Mouse (Mus musculus): ENCODE data around the gene Sema6b.

The Sema6b gene

DNA sequence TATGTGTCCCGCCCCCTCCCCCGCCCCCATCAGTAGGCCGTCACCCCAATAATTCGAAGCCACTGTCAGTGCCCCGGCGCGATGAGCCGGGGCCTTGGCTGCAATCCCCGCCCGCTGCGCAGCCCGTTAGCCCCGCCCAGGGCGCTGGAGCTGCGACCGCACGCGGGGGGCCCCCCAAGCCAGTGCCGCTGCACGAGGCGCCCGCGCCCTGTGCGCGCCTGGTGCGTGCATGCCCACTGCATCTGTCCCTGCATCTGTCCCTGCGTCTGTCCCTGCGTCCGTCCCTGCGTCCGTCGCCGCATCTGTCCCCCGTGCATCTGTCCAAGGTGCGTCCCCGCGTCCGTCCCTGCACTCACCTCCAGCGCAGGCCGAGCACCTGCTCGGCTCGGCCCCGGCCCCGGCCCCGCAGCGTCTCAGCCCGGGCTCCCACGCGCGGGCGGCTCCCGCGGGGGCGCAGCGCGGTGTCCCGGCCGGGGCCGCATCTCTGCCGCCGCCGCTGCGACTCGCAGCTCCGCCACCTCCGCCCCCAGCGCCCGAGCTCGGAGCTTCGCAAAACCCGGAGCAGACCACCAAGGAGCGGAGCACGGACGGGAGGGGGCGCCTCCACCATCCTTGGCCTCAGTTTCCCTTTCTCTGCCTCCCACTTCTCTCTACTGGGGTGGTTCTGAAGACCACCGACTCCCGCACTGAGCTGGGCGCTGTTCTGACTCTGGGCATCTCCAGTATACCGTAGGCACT, at the start of gene Sema6b:
TSS of gene Sema6b (minus strand) at position 486 of the 738 bp plus-strand sequence.
- peak; percentile 38; the same call in 1 of the 2 replicates for ATAC-seq (ENCODE audit: low TSS enrichment)

DNA sequence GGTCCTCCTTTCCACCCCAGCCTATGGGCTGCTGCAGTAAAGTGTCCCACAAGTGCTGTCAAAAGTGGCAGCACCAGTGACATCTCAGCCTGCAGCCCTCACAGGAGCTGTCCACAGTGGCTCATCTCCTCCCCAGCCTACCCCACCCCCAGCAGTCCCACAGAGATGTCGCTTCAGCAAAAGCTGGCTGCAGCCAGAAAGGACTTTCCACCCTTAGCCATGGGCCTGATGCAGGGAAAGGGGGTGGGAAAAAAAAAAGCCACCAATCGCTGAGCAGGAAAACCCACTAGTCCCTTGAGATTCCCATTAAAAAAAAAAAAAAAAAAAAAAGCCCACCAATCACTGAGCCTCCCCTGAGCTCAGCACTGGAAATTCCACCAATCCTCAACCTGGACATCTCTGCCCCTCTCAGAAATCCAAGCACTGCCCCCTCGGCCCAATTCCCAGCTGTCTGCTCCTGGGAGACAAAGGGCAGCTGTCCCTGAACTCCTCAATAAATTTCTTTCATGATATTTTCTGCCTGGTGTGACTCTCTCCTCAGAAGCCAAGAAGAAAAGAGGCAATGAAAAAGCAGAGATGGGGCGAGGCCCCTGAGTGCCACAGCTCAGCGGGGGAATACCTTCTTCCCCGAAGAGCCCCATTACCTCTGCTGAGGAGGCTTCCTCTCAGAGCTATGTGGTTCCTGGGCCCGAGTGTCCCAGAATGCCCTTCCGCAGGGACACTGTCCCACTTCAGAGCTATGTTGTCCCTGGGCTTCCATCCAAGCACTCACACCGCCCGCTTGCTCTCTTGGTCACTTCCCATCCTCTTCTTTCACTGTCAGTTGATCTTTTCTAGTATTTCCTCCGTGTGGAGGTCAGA, 45.4 kb upstream of the Sema6b start:
- no peak for ATAC-seq (ENCODE audit: low TSS enrichment)

GRCm38 (mm10) chr17:56183658-56184103, 43.5 kb upstream of the Sema6b start, which contains the start of gene Mydgf:
TSS of gene Mydgf (minus strand) at chr17:56183920.
- ATAC-seq (ENCODE audit: low TSS enrichment), result peak; percentile 96

DNA sequence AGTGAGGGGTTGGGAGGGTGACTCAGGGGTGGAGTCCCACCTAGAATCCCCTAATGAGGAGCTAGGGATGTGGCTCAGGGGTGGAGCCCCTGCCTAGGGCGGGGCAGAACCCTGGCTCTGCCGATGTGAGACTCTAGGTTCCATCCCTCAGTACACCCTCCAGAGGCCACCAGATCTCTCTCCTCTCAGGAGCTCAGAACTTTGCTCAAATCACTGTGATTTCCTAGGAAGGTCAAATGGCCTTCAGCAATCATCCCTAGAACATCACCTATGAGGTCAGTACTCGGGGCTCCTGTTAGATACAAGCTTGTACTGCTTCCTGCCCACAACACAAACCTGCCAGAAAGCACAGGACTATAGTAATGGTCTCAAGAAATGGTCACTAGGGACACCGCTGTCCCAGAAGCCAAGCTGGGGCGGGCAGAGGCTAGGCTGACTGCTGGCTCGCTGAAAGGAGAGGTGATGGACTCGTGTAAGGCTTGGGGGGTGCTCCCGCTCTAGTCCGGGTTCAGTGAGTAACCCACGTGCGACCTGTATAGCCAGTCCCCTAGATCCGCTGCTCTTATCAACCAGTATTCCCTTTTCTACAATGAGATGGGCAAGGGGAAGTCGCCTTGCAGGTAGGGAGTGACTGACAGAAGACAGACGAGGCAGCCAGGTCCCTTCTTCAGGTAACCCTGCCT, 43.0 kb upstream of the Sema6b start:
- peak; percentile 10; the same call in 1 of the 2 replicates for ATAC-seq (ENCODE audit: low TSS enrichment)

DNA sequence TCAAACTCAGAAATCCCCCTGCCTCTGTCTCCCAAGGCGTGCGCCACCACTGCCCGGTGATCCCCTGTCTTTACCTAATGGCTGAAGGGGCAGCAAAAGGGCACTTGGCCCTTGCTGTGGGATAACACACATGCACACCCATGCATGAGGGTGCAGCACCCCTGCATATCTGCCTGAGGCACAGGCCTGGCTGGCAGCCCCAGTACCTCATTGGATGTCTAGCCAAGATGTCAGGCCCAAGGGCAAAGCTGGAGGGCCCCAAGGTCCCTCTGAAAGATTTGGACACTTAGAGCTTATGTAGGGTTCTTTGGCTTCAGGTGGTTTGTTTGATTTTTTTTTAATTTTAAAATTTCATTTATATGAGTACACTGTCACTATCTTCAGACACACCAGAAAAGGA, 35.3 kb upstream of the Sema6b start:
- no peak for ATAC-seq (ENCODE audit: low TSS enrichment)

- no peak for ATAC-seq (ENCODE audit: low TSS enrichment)
These were observed 33.4 kb upstream of the Sema6b start for GRCm38 (mm10) chr17:56173401-56174046.

DNA sequence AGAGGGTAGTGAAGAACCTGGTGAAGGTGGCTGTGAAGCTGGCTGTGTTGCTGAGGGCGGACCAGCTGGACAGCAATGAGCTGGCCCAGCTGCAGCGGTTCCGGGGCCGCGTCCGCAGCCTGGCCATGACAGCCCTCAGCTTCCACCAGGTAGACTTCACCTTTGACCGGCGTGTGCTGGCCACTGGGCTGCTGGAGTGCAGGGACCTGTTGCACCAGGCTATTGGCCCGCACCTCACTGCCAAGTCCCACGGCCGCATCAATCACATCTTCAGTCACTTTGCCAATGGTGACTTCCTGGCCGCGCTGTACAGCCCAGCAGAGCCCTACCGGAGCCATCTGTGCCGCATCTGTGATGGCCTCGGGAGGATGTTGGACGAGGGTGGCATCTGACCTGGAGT, 31.7 kb upstream of the Sema6b start:
- no peak for ATAC-seq (ENCODE audit: low TSS enrichment)

- ATAC-seq (ENCODE audit: low TSS enrichment), result no peak
These were observed 31.3 kb upstream of the Sema6b start for GRCm38 (mm10) chr17:56171456-56171855.

DNA sequence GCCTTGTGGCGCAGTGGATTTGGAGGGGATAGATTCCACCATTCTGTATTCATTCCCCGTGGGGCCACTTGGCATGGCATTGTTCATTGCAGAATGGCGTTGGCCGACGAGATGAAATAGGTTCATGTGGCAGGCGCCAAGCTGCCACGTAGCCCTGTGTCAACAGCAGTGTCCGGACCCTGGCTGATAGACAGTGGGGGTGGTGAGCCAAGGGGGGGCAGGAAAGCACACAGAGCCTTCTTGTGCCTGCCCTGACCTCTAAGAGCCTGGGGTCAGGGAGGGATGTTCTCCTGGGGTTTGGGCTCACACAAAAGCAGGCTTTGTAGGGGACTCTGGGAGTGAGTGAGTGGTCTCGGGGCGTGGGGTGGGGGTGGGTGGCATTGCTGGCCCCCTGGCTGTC, 30.5 kb upstream of the Sema6b start:
- no peak for ATAC-seq (ENCODE audit: low TSS enrichment)

DNA sequence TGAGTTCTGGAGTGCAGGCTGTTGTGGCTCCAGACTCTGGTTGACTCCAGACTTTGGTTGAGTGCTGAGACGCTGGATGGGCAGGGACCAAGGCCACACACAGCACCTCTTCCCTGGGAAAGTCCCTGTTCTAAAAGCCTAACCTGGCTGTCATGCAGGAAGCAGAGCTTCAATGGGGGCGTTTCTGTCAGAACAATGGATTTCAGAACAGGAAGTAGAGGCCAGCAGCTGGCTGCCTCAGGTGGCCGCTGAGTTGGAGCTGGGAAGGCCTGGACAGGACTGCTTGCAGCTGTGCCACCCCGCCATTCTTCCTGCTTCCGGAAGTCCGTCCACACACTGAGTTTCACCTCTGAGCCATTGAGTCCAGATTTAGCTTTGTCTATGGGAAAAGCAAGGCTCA, 29.7 kb upstream of the Sema6b start:
- no peak for ATAC-seq (ENCODE audit: low TSS enrichment)

DNA sequence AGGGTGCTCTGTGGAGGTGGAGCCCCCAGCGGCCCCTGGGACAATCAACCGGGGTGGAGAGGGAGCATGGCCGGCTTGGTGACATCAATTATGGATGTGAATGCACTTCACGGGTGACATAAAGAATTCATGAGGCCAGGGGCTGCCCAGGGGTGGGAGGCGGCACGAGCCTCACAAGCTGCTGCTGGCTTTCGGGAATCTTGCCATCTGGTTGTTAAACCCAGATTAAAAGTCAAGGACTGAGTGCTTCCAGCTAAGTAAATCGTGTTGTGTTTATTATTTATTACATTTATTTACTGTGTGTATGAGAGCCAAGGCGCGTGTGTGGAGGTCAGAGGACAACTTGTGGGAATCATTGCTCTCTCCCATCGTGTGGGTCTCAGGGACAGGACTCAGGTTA, 25.5 kb upstream of the Sema6b start:
- ATAC-seq (ENCODE audit: low TSS enrichment), result no peak

DNA sequence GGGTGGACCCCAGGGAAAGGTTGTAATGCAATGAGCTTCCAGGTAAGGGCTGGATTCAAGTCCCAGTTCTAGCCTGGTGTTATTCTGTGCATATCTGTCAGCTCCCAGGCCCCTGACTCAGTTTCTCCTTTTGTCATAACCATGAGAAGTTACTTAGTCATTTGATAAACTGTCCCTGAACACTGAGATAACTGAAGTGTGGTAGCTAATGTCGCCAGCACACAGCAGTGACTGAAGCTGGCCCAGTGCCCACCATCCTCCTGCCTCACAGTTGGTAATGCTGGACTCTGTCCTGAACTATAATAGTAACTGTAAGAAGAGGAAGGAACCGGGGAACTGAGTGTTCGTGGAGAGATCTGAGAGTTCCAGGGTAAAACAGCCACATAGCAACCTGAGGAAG, 24.4 kb upstream of the Sema6b start:
- ATAC-seq (ENCODE audit: low TSS enrichment), result no peak

DNA sequence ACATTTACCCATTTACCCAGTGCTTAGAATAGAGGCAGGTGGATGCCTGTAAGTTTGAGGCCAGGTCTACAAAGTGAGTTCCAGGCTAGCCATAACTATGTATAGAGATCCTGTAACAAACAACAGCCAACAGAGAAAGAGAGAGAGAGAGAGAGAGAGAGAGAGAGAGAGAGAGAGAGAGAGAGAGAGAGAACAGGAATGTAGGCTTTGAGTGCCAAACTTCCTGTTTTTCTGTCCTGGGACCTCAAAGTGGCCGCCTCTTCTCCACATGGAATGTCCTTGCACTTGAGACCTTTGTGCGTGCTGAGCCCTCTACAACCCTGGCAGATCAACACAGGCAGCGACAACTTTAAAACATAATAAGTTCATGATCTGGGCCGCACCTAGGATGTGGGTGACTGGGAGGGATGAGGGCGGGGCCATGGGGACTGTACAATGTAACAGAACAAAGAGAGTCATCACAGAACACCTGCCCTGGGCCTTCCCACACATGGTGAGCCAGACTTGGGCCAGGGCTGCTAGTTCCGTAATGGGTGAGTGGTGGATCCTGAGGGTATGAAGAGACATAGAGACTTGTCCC, 23.5 kb upstream of the Sema6b start:
- ATAC-seq (ENCODE audit: low TSS enrichment), result no peak

- ATAC-seq (ENCODE audit: low TSS enrichment), result peak; percentile 92
These were observed 22.2 kb upstream of the Sema6b start, which contains the start of gene Tnfaip8l1 for GRCm38 (mm10) chr17:56162231-56162774. TSS of gene Tnfaip8l1 (plus strand) at chr17:56162477.

- ATAC-seq (ENCODE audit: low TSS enrichment), result 0 out of 2 replicates have a peak, but pooled peaks have one; percentile 31
These were observed 19.6 kb upstream of the Sema6b start for GRCm38 (mm10) chr17:56159729-56160128.

DNA sequence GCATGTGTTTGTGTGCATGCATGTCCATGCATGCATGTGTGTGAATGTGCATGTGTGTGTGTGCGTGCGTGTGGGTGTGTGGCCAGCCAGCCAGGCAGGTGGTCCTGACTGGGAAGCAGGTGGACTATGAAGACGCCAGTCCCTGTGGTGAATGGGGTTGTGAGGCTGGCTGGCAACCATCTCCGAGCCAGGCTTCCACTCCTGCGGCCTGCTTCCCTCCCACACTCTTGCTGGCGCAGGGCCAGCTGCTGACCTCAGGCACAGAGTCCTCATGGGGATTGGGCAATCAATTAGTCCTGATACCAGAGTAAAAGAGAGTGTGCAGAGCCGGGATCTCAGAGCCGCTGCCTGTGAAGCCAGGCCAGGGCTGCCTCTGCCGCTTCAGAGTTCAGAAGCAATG, 13.5 kb upstream of the Sema6b start:
- no peak for ATAC-seq (ENCODE audit: low TSS enrichment)

- no peak for ATAC-seq (ENCODE audit: low TSS enrichment)
These were observed 9.8 kb upstream of the Sema6b start for GRCm38 (mm10) chr17:56149897-56150296.

DNA sequence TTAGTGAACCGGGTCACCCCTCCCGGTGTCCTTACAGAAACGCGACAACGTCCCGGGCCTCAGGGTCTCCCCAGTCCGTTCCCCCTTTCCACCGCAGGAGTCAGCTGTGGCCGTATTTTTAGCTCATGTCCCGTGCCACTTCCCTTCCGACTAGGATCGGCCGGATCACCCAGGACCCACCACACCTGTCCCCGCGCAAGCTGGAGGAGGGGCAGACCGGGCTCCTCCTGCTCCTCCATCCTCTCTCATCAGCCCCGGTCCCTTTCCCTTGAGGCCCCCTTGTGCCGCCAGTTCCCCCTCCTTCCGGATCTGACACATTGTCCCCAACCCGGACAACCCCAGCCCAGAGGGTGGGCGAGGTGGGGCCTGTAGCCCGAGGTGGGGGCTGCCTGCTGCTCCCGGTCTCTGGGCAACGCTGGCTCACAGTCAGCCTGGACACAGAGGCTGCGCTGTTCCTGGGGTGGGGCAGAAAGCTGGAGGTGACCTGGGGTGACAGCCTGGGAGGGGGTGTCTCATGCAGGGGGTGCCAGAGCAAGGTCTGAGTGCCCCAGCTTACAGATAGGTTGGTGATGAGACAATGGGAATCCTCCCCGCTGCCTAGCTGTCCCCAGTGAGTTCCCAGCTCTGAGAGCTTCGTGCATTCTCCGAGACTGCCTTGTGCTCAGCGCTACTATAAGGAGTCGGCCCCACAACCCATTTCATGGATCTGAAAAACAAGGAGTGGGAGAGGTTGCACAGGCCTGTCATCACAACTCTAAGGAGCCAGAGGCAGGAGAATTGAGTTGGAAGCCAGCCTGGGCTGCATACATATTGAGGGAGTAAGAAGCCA, 8.9 kb upstream of the Sema6b start:
- 0 out of 2 replicates have a peak, but pooled peaks have one; percentile 29 for ATAC-seq (ENCODE audit: low TSS enrichment)

- no peak for ATAC-seq (ENCODE audit: low TSS enrichment)
These were observed 8.1 kb upstream of the Sema6b start for GRCm38 (mm10) chr17:56148280-56148679.

DNA sequence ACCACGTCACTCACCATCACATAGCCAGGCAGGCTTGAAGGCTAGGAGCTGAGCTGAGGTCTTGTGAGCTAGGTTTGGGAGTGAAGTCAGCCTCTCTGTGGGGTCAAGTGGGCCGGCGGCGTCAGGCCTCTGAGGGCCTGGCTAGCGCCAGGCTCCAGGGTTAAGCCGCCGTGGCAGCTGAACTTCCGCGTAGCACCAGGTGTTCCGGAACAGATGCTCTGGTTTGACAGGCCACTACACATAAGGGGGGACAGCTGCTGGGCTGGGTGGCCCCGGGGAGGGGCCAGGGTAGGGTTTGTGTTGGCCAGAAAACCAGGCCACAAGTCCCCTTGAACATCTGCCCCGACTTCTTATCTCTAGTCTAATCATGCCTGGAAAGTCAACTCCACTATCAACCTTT, 7.3 kb upstream of the Sema6b start:
- ATAC-seq (ENCODE audit: low TSS enrichment), result no peak
